Mouse (Mus musculus): ENCODE data around the gene Pex14.

- TF ChIP-seq CTCF (IDR thresholded peaks at IDR 0.05; ENCODE audit: extremely low read depth, insufficient read length, insufficient replicate concordance, low read depth, low read length) (peak; percentile 36; the same call in 1 of the 2 replicates), POLR2A (IDR thresholded peaks at IDR 0.05; ENCODE audit: low read depth, low read length) (no peak)
Measured at GRCm38 (mm10) chr4:149047360-149047759, 52.3 kb downstream of the Pex14 start.
